8 mouse cellular contexts compared by ENCODE assay signal in genomic region chr2:152785446-152786350, GRCm38 (mm10). TPM values are rescaled to one million over a fixed set of nuclear protein-coding genes. Genes with fewer than 3 reads are reported as not detected.
DNase-seq lines count a peak whose midpoint lies in the region; ATAC-seq lines count a peak whose summit lies in the region.

No protein-coding gene starts in this region.

- 0 out of 2 replicates have a peak, but pooled peaks cover 2% of the 10 kb centered on the region for H3K9me3 ChIP-seq in forebrain, embryonic 12.5 days
- no peaks in the 10 kb centered on the region for H3K9me3 ChIP-seq in forebrain, embryonic 13.5 days (replicated peaks)
- H3K9me3 ChIP-seq in liver, embryonic 13.5 days (replicated peaks), result no peaks in the 10 kb centered on the region
- H3K9me3 ChIP-seq in neural tube, embryonic 15.5 days (replicated peaks), result no peaks in the 10 kb centered on the region

- 90% methylated on average over 18 of the region's 18 CpGs for WGBS in forebrain, embryonic 12.5 days
- WGBS in forebrain, embryonic 13.5 days, result 80% methylated on average over 18 of the region's 18 CpGs
- 30% methylated on average over 18 of the region's 18 CpGs for WGBS in liver, embryonic 13.5 days (ENCODE audit: insufficient replicate concordance)
- 27% methylated on average over 18 of the region's 18 CpGs for WGBS in neural tube, embryonic 15.5 days

- no peaks in the 10 kb centered on the region for H3K27me3 ChIP-seq in forebrain, embryonic 12.5 days
- no peaks in the 10 kb centered on the region for H3K27me3 ChIP-seq in forebrain, embryonic 13.5 days
- H3K27me3 ChIP-seq in liver, embryonic 13.5 days, result no peaks in the 10 kb centered on the region
- no peaks in the 10 kb centered on the region for H3K27me3 ChIP-seq in neural tube, embryonic 15.5 days (replicated peaks)

- ATAC-seq in forebrain, embryonic 12.5 days (ENCODE audit: low FRiP score), result no peak
- ATAC-seq in forebrain, embryonic 13.5 days, result no peak
- ATAC-seq in liver, embryonic 13.5 days (ENCODE audit: low read depth), result no peak
- peak; percentile 18; the same call in 1 of the 2 replicates for ATAC-seq in neural tube, embryonic 15.5 days (ENCODE audit: low FRiP score)

- H3K36me3 ChIP-seq in forebrain, embryonic 12.5 days (replicated peaks), result peaks cover 36% of the 10 kb centered on the region
- H3K36me3 ChIP-seq in forebrain, embryonic 13.5 days (ENCODE audit: poor library complexity, severe bottlenecking), result peaks cover 35% of the 10 kb centered on the region
- peaks cover 40% of the 10 kb centered on the region for H3K36me3 ChIP-seq in liver, embryonic 13.5 days
- H3K36me3 ChIP-seq in neural tube, embryonic 15.5 days, result peaks cover 13% of the 10 kb centered on the region

- no peak overlapping the region for H3K4me2 ChIP-seq in forebrain, embryonic 12.5 days
- H3K4me2 ChIP-seq in forebrain, embryonic 13.5 days, result no peak overlapping the region
- H3K4me2 ChIP-seq in liver, embryonic 13.5 days, result peak overlapping the region; percentile 58
- peak overlapping the region; percentile 9; the same call in 1 of the 2 replicates for H3K4me2 ChIP-seq in neural tube, embryonic 15.5 days

- H3K27ac ChIP-seq in forebrain, embryonic 12.5 days, result peak overlapping the region; percentile 50; the same call in 1 of the 2 replicates
- H3K27ac ChIP-seq in forebrain, embryonic 13.5 days, result no peak overlapping the region; the same call in 1 of the 2 replicates
- peak overlapping the region; percentile 100 for H3K27ac ChIP-seq in liver, embryonic 13.5 days
- peak overlapping the region; percentile 79 for H3K27ac ChIP-seq in neural tube, embryonic 15.5 days (replicated peaks)

- H3K4me3 ChIP-seq in forebrain, embryonic 12.5 days (replicated peaks), result no peak overlapping the region
- H3K4me3 ChIP-seq in forebrain, embryonic 13.5 days, result no peak overlapping the region
- H3K4me3 ChIP-seq in liver, embryonic 13.5 days (replicated peaks), result peak overlapping the region; percentile 20
- H3K4me3 ChIP-seq in neural tube, embryonic 15.5 days (replicated peaks), result no peak overlapping the region

- intact Hi-C loops in heart, postnatal 14 days (cut with DNase I), result loop anchor here (1.0 to 2.0 kb wide), 3 partner anchors 19 to 45 kb away; no protein-coding TSS in a partner anchor

- peak; percentile 85 for DNase-seq in fibroblast of lung, adult 2 months (ENCODE audit: low read depth)
- DNase-seq in heart, postnatal 14 days, result peak; percentile 85 to 89
- peak; percentile 87 for DNase-seq in layer of hippocampus, adult 11-12 months (ENCODE audit: low spot score)
- DNase-seq in liver, embryonic 13.5 days, result peak; percentile 57
- DNase-seq in c-Kit-positive CD71-positive TER-119-positive erythroid progenitor cells, embryonic 14.5 days (ENCODE audit: low spot score), result no peak

- peaks cover 15% of the 10 kb centered on the region for H3K4me1 ChIP-seq in forebrain, embryonic 12.5 days
- peaks cover 11% of the 10 kb centered on the region for H3K4me1 ChIP-seq in forebrain, embryonic 13.5 days
- peaks cover 100% of the 10 kb centered on the region for H3K4me1 ChIP-seq in liver, embryonic 13.5 days (replicated peaks)
- peaks cover 32% of the 10 kb centered on the region for H3K4me1 ChIP-seq in neural tube, embryonic 15.5 days

- H3K9ac ChIP-seq in forebrain, embryonic 12.5 days, result no peak overlapping the region
- H3K9ac ChIP-seq in forebrain, embryonic 13.5 days, result no peak overlapping the region
- H3K9ac ChIP-seq in liver, embryonic 13.5 days, result peak overlapping the region; percentile 74
- no peak overlapping the region for H3K9ac ChIP-seq in neural tube, embryonic 15.5 days (replicated peaks)

RNA-seq across cellular contexts. Expression of gene Cox4i2, which starts 31.7 kb away (rescaled TPM):
- polyA plus RNA-seq in forebrain, embryonic 12.5 days (2016; fragmentation: Nextera tagmentation; extraction: Ambion mirVana), result 3.1 and 3.6 TPM in 2 replicates
- polyA plus RNA-seq in forebrain, embryonic 13.5 days (2015; fragmentation: Nextera tagmentation; extraction: Ambion mirVana), result 4.4 and 4.8 TPM in 2 replicates
- total RNA-seq in heart, postnatal 14 days (2021), result 10 to 100 TPM; 17.8 to 19.1 TPM
- 1.1 and 1.2 TPM in 2 replicates for polyA plus RNA-seq in liver, embryonic 13.5 days (2015; fragmentation: Nextera tagmentation; extraction: Ambion mirVana)
- polyA plus RNA-seq in neural tube, embryonic 15.5 days (2015; fragmentation: Nextera tagmentation; extraction: Ambion mirVana), result 4.8 and 7.6 TPM in 2 replicates

RNA-seq across cellular contexts. Expression of gene Bcl2l1, which starts 45.8 kb away (rescaled TPM):
- polyA plus RNA-seq in forebrain, embryonic 12.5 days (2016; fragmentation: Nextera tagmentation; extraction: Ambion mirVana), result 159 and 164 TPM in 2 replicates
- polyA plus RNA-seq in forebrain, embryonic 13.5 days (2015; fragmentation: Nextera tagmentation; extraction: Ambion mirVana), result 155 and 164 TPM in 2 replicates
- 10 to 100 TPM; 79.8 to 92.2 TPM for total RNA-seq in heart, postnatal 14 days (2021)
- polyA plus RNA-seq in liver, embryonic 13.5 days (2015; fragmentation: Nextera tagmentation; extraction: Ambion mirVana), result 148 and 164 TPM in 2 replicates
- 119 and 125 TPM in 2 replicates for polyA plus RNA-seq in neural tube, embryonic 15.5 days (2015; fragmentation: Nextera tagmentation; extraction: Ambion mirVana)

RNA-seq across cellular contexts. Expression of gene Id1, which starts 49.6 kb away (rescaled TPM):
- 37.9 and 48.5 TPM in 2 replicates for polyA plus RNA-seq in forebrain, embryonic 12.5 days (2016; fragmentation: Nextera tagmentation; extraction: Ambion mirVana)
- 25.8 and 26.1 TPM in 2 replicates for polyA plus RNA-seq in forebrain, embryonic 13.5 days (2015; fragmentation: Nextera tagmentation; extraction: Ambion mirVana)
- total RNA-seq in heart, postnatal 14 days (2021), result 10 to 100 TPM; 82.1 to 85.3 TPM
- 20.9 and 23.2 TPM in 2 replicates for polyA plus RNA-seq in liver, embryonic 13.5 days (2015; fragmentation: Nextera tagmentation; extraction: Ambion mirVana)
- 57.5 and 59.1 TPM in 2 replicates for polyA plus RNA-seq in neural tube, embryonic 15.5 days (2015; fragmentation: Nextera tagmentation; extraction: Ambion mirVana)

Comparison
In these comparisons a context has a peak if more than half of its experiments do, and no peak if none do; other contexts are left out.
1. H3K4me2 ChIP-seq: peak in liver, embryonic 13.5 days (single experiment) and neural tube, embryonic 15.5 days (single experiment); none in forebrain, embryonic 12.5 days (single experiment) and forebrain, embryonic 13.5 days (single experiment).